Mouse (Mus musculus) heart, embryonic 13.5 days (tissue): ENCODE results near the gene Spast. TPM values are rescaled to one million over a fixed set of nuclear protein-coding genes. Genes with fewer than 3 reads are reported as not detected.
A peak's percentile ranks its signal among the peaks of the same experiment; 100 is the strongest.

Source experiments
- ATAC-seq: fragments of 200-750 bp; cut with Nextera tagmentation; 2 replicates; pipeline ENCODE4 v1.8.0; 2017; ENCODE audit warnings: moderate TSS enrichment; ENCODE audit not compliant: insufficient number of reproducible peaks, low FRiP score, low TSS enrichment; ENCODE audit errors: extremely low read depth
- H3K27ac ChIP-seq: fragments of 300-500 bp; sonication (generic); replicated peaks from 2 replicates; pipeline ENCODE4 v1.5.1; 2015; ENCODE audit warnings: moderate library complexity, mild to moderate bottlenecking, inconsistent platforms
- H3K27me3 ChIP-seq: fragments of 300-500 bp; sonication (generic); replicated peaks from 2 replicates; pipeline ENCODE4 v1.6.1; 2015; ENCODE audit warnings: mild to moderate bottlenecking, inconsistent platforms
- H3K36me3 ChIP-seq: fragments of 300-500 bp; sonication (generic); 2 replicates; pipeline ENCODE4 v1.6.1; 2015; ENCODE audit warnings: mild to moderate bottlenecking, inconsistent platforms
- H3K4me1 ChIP-seq: fragments of 300-500 bp; sonication (generic); 2 replicates; pipeline ENCODE4 v1.6.1; 2015; ENCODE audit warnings: inconsistent platforms
- H3K4me2 ChIP-seq: fragments of 300-500 bp; sonication (generic); 2 replicates; pipeline ENCODE4 v1.6.1; 2015; ENCODE audit warnings: inconsistent platforms, mild to moderate bottlenecking, moderate library complexity
- H3K4me3 ChIP-seq: fragments of 300-500 bp; sonication (generic); 2 replicates; pipeline ENCODE4 v1.5.1; 2015; ENCODE audit warnings: moderate library complexity, mild to moderate bottlenecking, inconsistent platforms
- H3K9ac ChIP-seq: fragments of 300-500 bp; sonication (generic); 2 replicates; pipeline ENCODE4 v1.6.1; 2015; ENCODE audit warnings: inconsistent platforms, mild to moderate bottlenecking, moderate library complexity
- H3K9me3 ChIP-seq: fragments of 300-500 bp; sonication (generic); 2 replicates; pipeline ENCODE4 v1.6.1; 2016; ENCODE audit warnings: inconsistent platforms
- WGBS: fragments of 180-500 bp; shearing (Covaris S2); methylation state at CpG from one replicate; pipeline ENCODE4 v1.1.7; 2015; ENCODE audit warnings: mixed read lengths; 5-methylcytosine and 5-hydroxymethylcytosine counted together
- polyA plus RNA-seq: library from polyadenylated mRNA; unstranded; fragments of >200 nt; fragmentation: Nextera tagmentation; extraction: Ambion mirVana; gene quantifications from 2 replicates; pipeline ENCODE4 v1.2.1, GENCODE M21; 2015

Spast gene
- polyA plus RNA-seq, 1 experiment from 2014 or later = 7.3 TPM

DNA sequence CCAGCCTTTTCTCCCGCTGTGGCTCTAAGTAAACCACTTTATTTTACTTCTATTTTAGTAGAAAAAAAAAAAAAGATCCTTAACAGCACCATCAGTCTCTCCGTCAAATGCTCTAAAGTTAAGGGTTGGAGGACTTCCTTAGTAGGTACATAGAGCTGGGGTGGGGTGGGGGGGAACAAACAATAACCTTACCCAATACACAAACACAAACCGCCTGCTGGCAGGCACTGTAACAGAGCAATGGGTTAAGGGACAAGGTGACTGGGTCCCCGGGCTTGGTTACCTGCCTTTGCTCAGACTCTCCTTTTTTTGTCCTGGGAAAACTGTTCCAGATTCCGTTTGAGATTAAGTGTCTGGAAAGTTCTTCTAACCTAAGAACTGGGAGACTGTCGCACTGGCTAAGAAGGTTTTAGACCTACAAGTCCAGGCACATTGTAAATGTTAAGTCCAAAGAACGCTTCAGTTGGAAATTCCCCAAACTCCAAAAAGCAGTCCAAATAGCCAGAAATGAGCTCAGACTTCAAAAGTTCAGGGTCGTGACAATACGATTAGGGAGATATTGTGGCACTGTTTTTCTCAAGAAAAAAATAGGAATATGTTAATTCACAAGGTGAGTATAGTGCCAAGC lies 7.6 kb upstream of the Spast start:
- no peak overlapping the region for H3K27ac ChIP-seq
- H3K27me3 ChIP-seq = no peaks in the 10 kb centered on the region
- ATAC-seq = no peak
- WGBS = 71% methylated on average over 9 of the region's 9 CpGs
- H3K4me1 ChIP-seq = no peaks in the 10 kb centered on the region
- H3K9ac ChIP-seq = no peak overlapping the region
- no peaks in the 10 kb centered on the region for H3K36me3 ChIP-seq
- H3K9me3 ChIP-seq = no peaks in the 10 kb centered on the region
- no peak overlapping the region for H3K4me2 ChIP-seq
- no peak overlapping the region for H3K4me3 ChIP-seq

DNA sequence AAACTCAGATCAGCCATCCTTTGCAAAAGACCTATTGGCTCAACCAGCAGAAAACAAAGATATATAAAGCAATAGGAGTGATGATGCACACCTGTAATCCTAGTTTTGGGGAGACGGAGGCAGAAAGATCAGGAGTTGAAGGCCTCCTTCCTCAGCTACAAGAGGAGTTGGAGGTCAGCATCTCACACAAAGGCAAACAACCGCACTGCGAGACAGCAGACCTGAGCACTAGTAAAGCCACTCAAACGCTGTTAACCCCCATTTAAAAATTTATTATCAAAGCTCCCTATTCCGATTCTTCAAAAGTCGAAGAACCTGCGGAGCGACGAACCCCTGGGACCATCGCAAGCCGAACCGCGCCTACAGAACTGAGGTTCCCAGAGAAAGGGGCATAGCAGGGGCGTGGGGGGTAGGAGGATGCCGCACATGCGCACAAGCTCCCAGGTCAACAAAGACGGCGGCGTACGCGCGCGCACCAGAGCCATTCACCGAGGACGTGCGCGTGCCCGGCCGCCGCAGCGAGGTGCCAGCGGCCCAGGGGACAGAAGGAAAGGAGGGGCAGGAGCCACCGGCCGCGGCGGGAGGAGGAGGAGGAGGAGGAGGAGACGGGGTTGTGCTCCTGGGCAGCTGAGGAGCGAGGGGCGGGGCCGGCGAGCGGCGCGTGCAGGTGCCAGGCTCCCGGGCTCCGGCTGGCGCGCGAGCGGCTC lies 409 bp upstream of the Spast start:
- under 1% methylated on average over 34 of the region's 50 CpGs for WGBS
- peak; percentile 95 for ATAC-seq
- peak overlapping the region; percentile 99 for H3K9ac ChIP-seq
- H3K27me3 ChIP-seq = no peaks in the 10 kb centered on the region
- peaks cover 33% of the 10 kb centered on the region for H3K4me1 ChIP-seq
- peak overlapping the region; percentile 98 for H3K27ac ChIP-seq
- peak overlapping the region; percentile 87 for H3K4me2 ChIP-seq
- H3K9me3 ChIP-seq = no peaks in the 10 kb centered on the region
- 0 out of 2 replicates have a peak, but pooled peaks cover 6% of the 10 kb centered on the region for H3K36me3 ChIP-seq
- H3K4me3 ChIP-seq = peak overlapping the region; percentile 99

DNA sequence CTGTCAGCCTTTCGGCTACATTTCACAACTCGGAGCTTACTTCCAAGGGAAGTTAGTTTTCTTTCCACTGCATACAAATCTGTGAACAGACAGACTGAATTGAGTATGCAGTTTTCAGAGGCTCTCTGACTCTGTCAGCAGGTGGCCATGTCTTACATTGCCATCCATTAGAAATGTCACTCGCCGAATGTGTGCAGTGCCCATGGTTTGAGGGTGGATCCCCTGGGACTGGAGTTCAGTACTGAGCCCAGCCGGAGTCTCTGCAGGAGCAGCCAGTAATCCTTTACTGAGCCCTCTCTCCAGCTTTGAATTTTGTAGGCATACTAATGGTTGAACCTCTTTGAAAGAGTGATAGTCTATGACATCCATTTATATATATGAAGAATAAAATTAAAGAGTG lies 2.4 kb downstream of the Spast start:
- H3K4me2 ChIP-seq = peak overlapping the region; percentile 87
- peak overlapping the region; percentile 99; the same call in 1 of the 2 replicates for H3K4me3 ChIP-seq
- no peaks in the 10 kb centered on the region for H3K9me3 ChIP-seq
- 69% methylated on average over 5 of the region's 5 CpGs for WGBS
- H3K27ac ChIP-seq = no peak overlapping the region
- peak overlapping the region; percentile 37; the same call in 1 of the 2 replicates for H3K9ac ChIP-seq
- peaks cover 18% of the 10 kb centered on the region for H3K36me3 ChIP-seq
- ATAC-seq = no peak
- no peaks in the 10 kb centered on the region for H3K27me3 ChIP-seq
- peaks cover 33% of the 10 kb centered on the region for H3K4me1 ChIP-seq

DNA sequence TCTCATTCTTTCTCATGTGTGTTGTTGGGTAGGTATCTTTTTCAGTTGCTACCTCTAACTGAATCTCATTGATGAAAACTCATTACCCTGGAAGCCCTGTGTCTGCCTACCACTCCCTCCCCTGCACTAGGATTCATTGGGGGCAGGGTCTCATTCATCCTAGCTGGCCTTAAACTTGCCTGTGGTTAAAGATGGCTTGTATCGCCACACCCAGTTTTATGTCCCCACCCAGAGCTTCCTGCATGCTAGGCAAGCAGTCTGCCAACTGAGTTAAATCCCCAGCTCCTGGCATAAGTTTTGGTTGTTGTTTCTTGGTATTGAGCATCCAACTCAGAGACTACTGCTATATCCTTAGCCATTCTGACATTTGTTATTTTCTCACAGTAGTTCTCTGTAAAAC lies 24.8 kb downstream of the Spast start:
- Histone ChIP-seq H3K9me3 (no peaks in the 10 kb centered on the region), H3K27me3 (no peaks in the 10 kb centered on the region), H3K36me3 (peaks cover 62% of the 10 kb centered on the region), H3K4me1 (peaks cover 8% of the 10 kb centered on the region), H3K4me2 (no peak overlapping the region), H3K4me3 (no peak overlapping the region), H3K9ac (no peak overlapping the region), H3K27ac (no peak overlapping the region)
- ATAC-seq = no peak
- WGBS = 70% methylated on average over 1 of the region's 1 CpGs

DNA sequence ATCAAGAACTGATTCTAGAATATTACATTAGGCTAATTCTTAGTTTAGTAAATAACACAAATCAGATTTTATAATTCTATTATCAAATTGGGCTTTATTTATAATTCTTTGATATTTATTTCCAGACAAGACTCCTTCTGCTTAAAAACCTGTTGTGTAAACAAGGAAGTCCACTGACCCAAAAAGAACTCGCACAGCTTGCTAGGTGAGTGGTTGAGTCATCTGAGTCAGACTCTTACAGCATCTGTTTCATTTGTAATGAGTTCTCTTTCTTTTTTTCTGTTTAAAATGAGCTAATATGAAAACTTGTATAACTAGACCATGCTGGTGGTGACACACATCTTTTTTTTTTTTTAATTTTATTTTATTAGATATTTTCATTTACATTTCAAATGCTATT lies 38.1 kb downstream of the Spast start:
- no peaks in the 10 kb centered on the region for H3K27me3 ChIP-seq
- no peak for ATAC-seq
- no peak overlapping the region for H3K9ac ChIP-seq
- no peak overlapping the region for H3K4me2 ChIP-seq
- H3K4me1 ChIP-seq = no peaks in the 10 kb centered on the region
- H3K27ac ChIP-seq = no peak overlapping the region
- peaks cover 84% of the 10 kb centered on the region for H3K36me3 ChIP-seq
- H3K9me3 ChIP-seq = no peaks in the 10 kb centered on the region
- WGBS = 88% methylated on average over 1 of the region's 1 CpGs
- no peak overlapping the region for H3K4me3 ChIP-seq

DNA sequence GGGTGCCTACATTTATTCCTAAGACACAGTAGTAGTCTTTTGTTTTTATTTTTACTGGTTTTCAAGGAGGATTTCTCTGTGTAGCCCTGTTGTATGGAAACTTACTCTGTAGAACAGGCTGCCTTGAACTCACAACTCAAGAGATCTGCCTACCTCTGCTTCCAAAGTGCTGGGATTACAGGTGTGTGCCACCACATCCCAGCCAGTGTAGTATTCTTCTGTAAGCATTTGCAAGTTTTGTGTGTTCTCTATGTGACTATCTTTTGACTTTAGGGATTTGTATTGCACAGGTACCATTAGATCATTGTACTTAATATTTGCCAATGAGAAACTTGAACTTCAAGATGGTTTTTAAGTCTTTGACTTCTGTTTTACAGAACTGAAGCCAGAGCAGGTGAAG lies 47.9 kb downstream of the Spast start:
- no peak overlapping the region for H3K4me3 ChIP-seq
- peaks cover 69% of the 10 kb centered on the region for H3K36me3 ChIP-seq
- no peaks in the 10 kb centered on the region for H3K27me3 ChIP-seq

DNA sequence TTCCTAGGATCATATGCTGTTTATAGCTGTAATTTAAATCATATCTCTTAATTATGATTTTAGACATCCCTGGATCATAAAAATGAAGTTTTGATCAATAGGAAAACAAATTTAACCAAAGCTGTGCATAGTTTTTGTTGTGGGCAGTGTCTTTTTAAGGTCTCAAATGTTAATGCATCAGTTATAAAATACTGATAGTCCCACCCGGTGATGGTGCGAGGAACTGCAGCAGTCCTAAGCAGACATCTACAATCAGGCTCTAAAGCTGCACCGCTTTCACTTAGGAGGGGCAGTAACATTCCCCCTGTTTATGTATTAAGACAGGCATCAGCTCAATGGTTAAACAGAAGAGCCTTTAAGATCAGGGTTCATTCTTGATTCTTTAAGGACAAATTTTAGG lies 51.1 kb downstream of the Spast start:
- Histone ChIP-seq H3K36me3 (peaks cover 39% of the 10 kb centered on the region), H3K4me3 (no peak overlapping the region), H3K27me3 (no peaks in the 10 kb centered on the region), H3K9me3 (no peaks in the 10 kb centered on the region), H3K9ac (no peak overlapping the region), H3K4me1 (peaks cover 2% of the 10 kb centered on the region), H3K27ac (no peak overlapping the region), H3K4me2 (no peak overlapping the region)
- 80% methylated on average over 3 of the region's 3 CpGs for WGBS
- ATAC-seq = no peak

More for the DNA sequence above, 47.9 kb downstream of the Spast start:
- Histone ChIP-seq H3K27ac (no peak overlapping the region), H3K9ac (no peak overlapping the region), H3K4me1 (no peaks in the 10 kb centered on the region), H3K9me3 (no peaks in the 10 kb centered on the region), H3K4me2 (no peak overlapping the region)
- no peak for ATAC-seq

DNA sequence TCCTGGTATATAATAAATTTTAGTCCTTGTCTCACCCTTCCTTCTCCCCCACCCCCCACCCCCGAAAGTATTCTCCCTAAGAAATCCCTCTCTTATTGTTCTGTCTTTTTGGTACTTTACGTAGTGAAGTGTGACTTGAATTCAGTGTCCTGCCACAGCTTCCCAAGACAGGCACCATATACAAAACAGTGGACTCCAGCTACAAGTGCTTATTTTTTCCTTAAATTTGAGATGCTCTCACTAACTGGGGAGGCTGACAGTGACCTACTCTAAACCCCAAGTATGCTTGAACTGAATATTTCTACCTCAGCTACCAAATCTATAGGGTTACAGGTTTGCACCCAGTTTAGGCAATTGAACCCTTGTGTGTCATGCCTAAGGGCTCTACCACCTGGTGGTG lies 55.6 kb downstream of the Spast start:
- H3K4me2 ChIP-seq = peak overlapping the region; percentile 87
- H3K9me3 ChIP-seq = no peaks in the 10 kb centered on the region
- H3K27ac ChIP-seq = no peak overlapping the region
- peaks cover 16% of the 10 kb centered on the region for H3K4me1 ChIP-seq
- H3K27me3 ChIP-seq = no peaks in the 10 kb centered on the region
- 81% methylated on average over 2 of the region's 2 CpGs for WGBS
- no peak for ATAC-seq
- peak overlapping the region; percentile 89; the same call in 1 of the 2 replicates for H3K4me3 ChIP-seq
- H3K9ac ChIP-seq = no peak overlapping the region
- H3K36me3 ChIP-seq = no peaks in the 10 kb centered on the region

DNA sequence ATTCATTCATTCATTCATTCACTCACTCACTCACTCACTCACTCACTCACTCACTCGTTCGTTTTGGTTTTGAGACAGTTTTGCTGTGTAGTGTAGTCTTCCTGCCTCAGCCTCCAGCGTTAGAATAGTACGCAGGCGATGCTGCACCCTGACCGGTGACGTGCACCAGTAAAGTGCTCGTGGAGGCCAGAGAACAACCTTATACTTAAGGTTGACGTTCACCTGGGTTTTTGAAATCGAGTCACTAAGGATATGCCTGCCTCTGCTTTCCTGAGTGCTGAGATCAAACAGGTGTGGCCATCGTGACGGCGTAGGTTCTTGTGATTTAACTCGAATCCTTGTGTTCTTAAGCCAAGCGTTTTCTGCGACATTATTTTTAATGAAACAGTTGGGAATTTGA lies 56.1 kb downstream of the Spast start:
- no peak for ATAC-seq
- H3K27me3 ChIP-seq = no peaks in the 10 kb centered on the region
- peak overlapping the region; percentile 97 for H3K9ac ChIP-seq
- peak overlapping the region; percentile 87 for H3K4me2 ChIP-seq
- peaks cover 16% of the 10 kb centered on the region for H3K4me1 ChIP-seq
- 21% methylated on average over 16 of the region's 16 CpGs for whole genome bisulfite sequencing
- no peaks in the 10 kb centered on the region for H3K9me3 ChIP-seq
- H3K36me3 ChIP-seq = no peaks in the 10 kb centered on the region
- peak overlapping the region; percentile 89 for H3K4me3 ChIP-seq
- peak overlapping the region; percentile 86 for H3K27ac ChIP-seq

DNA sequence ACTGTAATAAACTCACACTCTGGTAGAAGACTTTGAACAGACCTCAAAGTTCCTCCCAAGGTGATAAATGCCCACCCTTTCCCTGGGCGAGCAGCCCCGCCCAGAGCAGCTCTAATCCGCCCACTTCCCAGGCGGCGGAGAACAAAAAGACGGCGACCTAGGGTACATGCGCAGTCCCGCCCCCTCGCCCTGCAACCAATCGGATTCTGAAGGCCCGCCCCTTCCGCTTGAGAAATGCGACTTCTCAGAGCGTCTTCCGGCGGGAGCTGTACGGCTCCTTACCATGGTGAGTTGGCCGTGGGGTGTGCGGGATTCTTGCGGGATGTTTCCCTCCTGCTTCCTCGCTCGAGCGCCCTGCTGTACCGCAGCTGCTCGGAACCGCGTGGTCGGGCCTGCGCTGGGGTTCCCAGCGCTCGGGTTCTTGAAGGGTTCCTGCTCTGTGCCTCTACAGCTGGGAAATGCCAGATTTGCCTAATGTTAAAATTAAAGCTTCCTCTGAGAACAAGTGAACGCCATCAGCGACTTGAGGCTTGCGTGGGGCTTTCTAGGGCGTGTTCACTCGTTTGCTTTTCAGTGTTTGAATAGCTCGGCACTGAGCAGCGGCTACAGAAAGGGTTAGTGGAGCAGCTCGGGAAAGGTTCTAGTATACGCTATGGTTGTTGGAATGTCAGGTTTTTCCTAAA lies 56.7 kb downstream of the Spast start, which contains the start of gene Slc30a6:
Gene Slc30a6 (plus strand): TSS at position 226 of the 683 bp plus-strand sequence.
- no peaks in the 10 kb centered on the region for H3K27me3 ChIP-seq
- peak within 1 kb of the TSS; percentile 86 for H3K27ac ChIP-seq
- H3K4me3 ChIP-seq = peak within 1 kb of the TSS; percentile 89
- peaks cover 16% of the 10 kb centered on the region for H3K4me1 ChIP-seq
- peak within 1 kb of the TSS; percentile 87 for H3K4me2 ChIP-seq
- ATAC-seq = peak; percentile 97
- 3% methylated on average over 41 of the region's 41 CpGs for WGBS
- H3K36me3 ChIP-seq = no peaks in the 10 kb centered on the region
- peak within 1 kb of the TSS; percentile 97 for H3K9ac ChIP-seq
- H3K9me3 ChIP-seq = no peaks in the 10 kb centered on the region

DNA sequence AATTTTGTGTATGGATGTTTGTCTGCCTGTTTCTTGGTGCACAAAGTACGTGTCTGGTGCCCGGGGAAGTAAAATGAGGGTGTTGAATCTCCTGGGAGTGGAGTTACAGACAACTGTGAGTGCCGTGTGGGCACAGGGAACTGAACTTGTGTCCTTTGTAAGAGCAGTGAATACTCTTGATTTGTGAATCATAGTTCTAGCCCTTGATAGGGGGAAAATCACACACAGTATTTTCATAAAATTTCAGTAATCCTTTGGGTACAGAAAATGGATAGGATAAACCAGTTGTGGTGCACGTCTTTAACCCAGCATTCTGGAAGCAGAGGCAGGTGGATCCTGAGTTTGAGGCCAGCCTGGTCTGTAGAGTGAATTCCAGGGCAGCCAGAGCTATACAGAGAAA lies 58.0 kb downstream of the Spast start:
- H3K27me3 ChIP-seq = no peaks in the 10 kb centered on the region
- no peak overlapping the region for H3K27ac ChIP-seq
- WGBS = 77% methylated on average over 4 of the region's 4 CpGs
- H3K4me2 ChIP-seq = peak overlapping the region; percentile 87
- H3K36me3 ChIP-seq = peaks cover 5% of the 10 kb centered on the region; the same call in 1 of the 2 replicates
- peak overlapping the region; percentile 89 for H3K4me3 ChIP-seq
- no peaks in the 10 kb centered on the region for H3K9me3 ChIP-seq
- H3K4me1 ChIP-seq = peaks cover 16% of the 10 kb centered on the region
- H3K9ac ChIP-seq = peak overlapping the region; percentile 97
- ATAC-seq = no peak
